Mouse (Mus musculus): ENCODE measurements around the gene Nfia. TPM values are rescaled to one million over a fixed set of nuclear protein-coding genes. Genes with fewer than 3 reads are reported as not detected.

Nfia gene
- total RNA-seq, 4 experiments from 2014 or later = 55.9 to 77.3 (median 71.0) TPM

GRCm38 (mm10) chr4:98118761-98119675 lies 346.5 kb downstream of the Nfia start:
- no peak for DNase-seq (ENCODE audit: low spot score in 2 of 2)

GRCm38 (mm10) chr4:98119949-98120531 lies 347.5 kb downstream of the Nfia start:
- no peak for DNase-seq (ENCODE audit: low spot score in 2 of 2)

- DNase-seq (ENCODE audit: low spot score in 2 of 2) = no peak
Measured at GRCm38 (mm10) chr4:98120706-98121340, 348.3 kb downstream of the Nfia start.

GRCm38 (mm10) chr4:98126003-98126677 lies 353.6 kb downstream of the Nfia start:
- DNase-seq (ENCODE audit: low spot score in 2 of 2) = no peak

- no peak for DNase-seq (ENCODE audit: low spot score in 2 of 2)
Measured at GRCm38 (mm10) chr4:98130798-98131197, 358.3 kb downstream of the Nfia start.

GRCm38 (mm10) chr4:98134027-98134426 lies 361.5 kb downstream of the Nfia start:
- DNase-seq (ENCODE audit: low spot score in 2 of 2) = no peak

GRCm38 (mm10) chr4:98136072-98136471 lies 363.5 kb downstream of the Nfia start:
- DNase-seq (ENCODE audit: low spot score in 2 of 2) = no peak

- no peak for DNase-seq (ENCODE audit: low spot score in 2 of 2)
Measured at GRCm38 (mm10) chr4:98142879-98143436, 370.4 kb downstream of the Nfia start.

- DNase-seq (ENCODE audit: low spot score in 2 of 2) = no peak
Measured at GRCm38 (mm10) chr4:98150576-98150975, 378.0 kb downstream of the Nfia start.

GRCm38 (mm10) chr4:98157921-98158320 lies 385.4 kb downstream of the Nfia start:
- no peak for DNase-seq (ENCODE audit: low spot score in 2 of 2)

GRCm38 (mm10) chr4:98166379-98166778 lies 393.8 kb downstream of the Nfia start:
- DNase-seq (ENCODE audit: low spot score in 2 of 2) = no peak

Other genes with a start within 250 kb of the Nfia start
- gene E130114P18Rik, start 5.3 kb downstream of the Nfia start, total RNA-seq (2022) = 1 to 10 TPM; 5.0 to 8.3 (median 6.2) TPM